Mouse (Mus musculus) heart, embryonic 11.5 days (tissue): ENCODE measurements around the gene Ermn. TPM values are rescaled to one million over a fixed set of nuclear protein-coding genes. Genes with fewer than 3 reads are reported as not detected.

ENCODE experiments used
- ATAC-seq: fragments of 200-750 bp; cut with Nextera tagmentation; replicated peaks from 2 replicates; pipeline ENCODE4 v1.8.0; 2017; ENCODE audit warnings: moderate library complexity; ENCODE audit not compliant: insufficient number of reproducible peaks, low FRiP score, low TSS enrichment
- H3K27ac ChIP-seq: fragments of 300-500 bp; sonication (generic); 2 replicates; pipeline ENCODE4 v1.5.1; 2014; ENCODE audit warnings: mild to moderate bottlenecking, low read depth, low read length
- H3K27me3 ChIP-seq: fragments of 300-500 bp; sonication (generic); 2 replicates; pipeline ENCODE4 v1.6.1; 2014; ENCODE audit warnings: mild to moderate bottlenecking, low read length, mixed read lengths; ENCODE audit not compliant: control insufficient read depth, insufficient read depth
- H3K36me3 ChIP-seq: fragments of 300-500 bp; sonication (generic); 2 replicates; pipeline ENCODE4 v1.6.1; 2014; ENCODE audit warnings: mild to moderate bottlenecking, low read length, moderate library complexity, mixed read lengths; ENCODE audit not compliant: control insufficient read depth, insufficient read depth
- H3K4me1 ChIP-seq: fragments of 300-500 bp; sonication (generic); 2 replicates; pipeline ENCODE4 v1.6.1; 2014; ENCODE audit warnings: low read length; ENCODE audit not compliant: control insufficient read depth, insufficient read depth
- H3K4me2 ChIP-seq: fragments of 300-500 bp; sonication (generic); 2 replicates; pipeline ENCODE4 v1.6.1; 2014; ENCODE audit warnings: mild to moderate bottlenecking, moderate library complexity
- H3K4me3 ChIP-seq: fragments of 300-500 bp; sonication (generic); 2 replicates; pipeline ENCODE4 v1.5.1; 2014; ENCODE audit warnings: low read depth, low read length
- H3K9ac ChIP-seq: fragments of 300-500 bp; sonication (generic); 2 replicates; pipeline ENCODE4 v1.6.1; 2014; ENCODE audit warnings: mild to moderate bottlenecking, low read depth, low read length, moderate library complexity
- H3K9me3 ChIP-seq: fragments of 300-500 bp; sonication (generic); replicated peaks from 2 replicates; pipeline ENCODE4 v1.6.1; 2016; ENCODE audit warnings: low read length; ENCODE audit not compliant: control insufficient read depth
- WGBS: fragments of 180-500 bp; shearing (Covaris S2); extraction: QIAGEN DNeasy Blood & Tissue Kit; methylation state at CpG from one replicate; pipeline ENCODE4 v1.1.7; 2014; ENCODE audit not compliant: insufficient replicate concordance; 5-methylcytosine and 5-hydroxymethylcytosine counted together
- polyA plus RNA-seq: library from polyadenylated mRNA; unstranded; fragments of >200 nt; fragmentation: Nextera tagmentation; extraction: Ambion mirVana; gene quantifications from 2 replicates; pipeline ENCODE4 v1.2.1, GENCODE M21; 2014

Gene Ermn
- not detected in 2 replicates for polyA plus RNA-seq

GRCm38 (mm10) chr2:58052821-58053581 lies at the start of gene Ermn:
TSS of gene Ermn (minus strand) at chr2:58052864.
- no peaks in the 10 kb centered on the region for H3K4me1 ChIP-seq
- H3K27me3 ChIP-seq, result no peaks in the 10 kb centered on the region
- no peak within 1 kb of the TSS for H3K27ac ChIP-seq
- H3K4me3 ChIP-seq, result no peak within 1 kb of the TSS
- WGBS, result 51% methylated on average over 7 of the region's 7 CpGs
- no peaks in the 10 kb centered on the region for H3K36me3 ChIP-seq
- H3K9ac ChIP-seq, result no peak within 1 kb of the TSS
- H3K4me2 ChIP-seq, result no peak within 1 kb of the TSS
- no peaks in the 10 kb centered on the region for H3K9me3 ChIP-seq
- ATAC-seq, result no peak

- WGBS, result 70% methylated on average over 1 of the region's 1 CpGs
- H3K9ac ChIP-seq, result no peak overlapping the region
- ATAC-seq, result no peak
Measured at GRCm38 (mm10) chr2:58094818-58095217, 42.2 kb upstream of the Ermn start.

DNA sequence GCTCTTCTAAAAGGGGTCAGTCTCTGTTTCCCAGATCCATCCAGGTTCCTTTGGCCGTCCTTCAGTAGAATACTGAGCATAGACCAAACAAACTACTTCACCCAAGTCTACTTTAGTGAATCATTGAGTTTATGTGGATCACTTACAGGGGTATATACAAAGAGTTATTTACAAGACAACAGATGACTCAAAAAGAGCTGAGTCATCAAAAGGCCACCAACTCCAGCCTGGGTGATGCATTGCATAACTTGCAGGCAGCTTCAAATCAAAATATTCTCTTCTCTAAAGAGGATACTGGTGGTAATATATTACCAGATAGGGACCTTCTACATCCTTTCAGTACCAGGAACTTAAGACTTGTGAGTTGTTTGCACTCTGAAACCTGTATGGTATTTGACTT lies 33.8 kb upstream of the Ermn start:
- no peak overlapping the region for H3K4me2 ChIP-seq
- H3K4me3 ChIP-seq, result no peak overlapping the region
- no peaks in the 10 kb centered on the region for H3K36me3 ChIP-seq
- 76% methylated on average over 1 of the region's 1 CpGs for whole genome bisulfite sequencing
- no peaks in the 10 kb centered on the region for H3K27me3 ChIP-seq
- ATAC-seq, result no peak
- H3K27ac ChIP-seq, result no peak overlapping the region
- no peak overlapping the region for H3K9ac ChIP-seq
- H3K9me3 ChIP-seq, result no peaks in the 10 kb centered on the region
- no peaks in the 10 kb centered on the region for H3K4me1 ChIP-seq

More at GRCm38 (mm10) chr2:58094818-58095217, 42.2 kb upstream of the Ermn start:
- Histone ChIP-seq H3K27me3 (no peaks in the 10 kb centered on the region), H3K27ac (no peak overlapping the region), H3K36me3 (no peaks in the 10 kb centered on the region), H3K4me1 (no peaks in the 10 kb centered on the region), H3K4me3 (no peak overlapping the region), H3K4me2 (no peak overlapping the region), H3K9me3 (no peaks in the 10 kb centered on the region)

- Histone ChIP-seq H3K36me3 (no peaks in the 10 kb centered on the region), H3K4me1 (no peaks in the 10 kb centered on the region), H3K9me3 (no peaks in the 10 kb centered on the region), H3K27ac (no peak overlapping the region), H3K4me3 (no peak overlapping the region), H3K27me3 (no peaks in the 10 kb centered on the region), H3K4me2 (no peak overlapping the region), H3K9ac (no peak overlapping the region)
- ATAC-seq, result no peak
- 39% methylated on average over 1 of the region's 1 CpGs for WGBS
Measured at GRCm38 (mm10) chr2:58079849-58080248, 27.2 kb upstream of the Ermn start.

DNA sequence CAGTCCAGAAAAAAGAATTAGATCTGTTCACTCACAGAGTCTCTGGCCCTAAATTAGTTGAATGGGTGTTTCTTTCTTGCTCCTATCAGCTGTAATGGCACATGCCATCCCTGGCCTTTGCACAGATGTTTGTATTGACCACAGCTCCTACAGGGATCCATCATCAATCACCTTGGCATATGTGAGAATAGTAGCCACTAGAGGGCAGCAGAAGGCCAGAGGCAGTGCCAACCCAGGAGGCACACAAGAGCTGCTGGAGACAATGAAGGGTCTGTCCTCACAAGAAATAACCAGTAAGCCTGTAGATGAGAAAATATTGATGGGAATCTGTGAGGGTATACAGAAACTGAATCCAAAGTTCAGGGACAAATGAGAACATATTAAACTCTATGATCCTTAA lies 2.7 kb upstream of the Ermn start:
- Histone ChIP-seq H3K36me3 (no peaks in the 10 kb centered on the region), H3K27me3 (no peaks in the 10 kb centered on the region), H3K4me3 (no peak overlapping the region), H3K4me1 (no peaks in the 10 kb centered on the region), H3K9ac (no peak overlapping the region), H3K4me2 (no peak overlapping the region), H3K9me3 (no peaks in the 10 kb centered on the region), H3K27ac (no peak overlapping the region)
- no peak for ATAC-seq

- Histone ChIP-seq H3K9me3 (no peaks in the 10 kb centered on the region), H3K27ac (no peak overlapping the region), H3K27me3 (no peaks in the 10 kb centered on the region), H3K4me2 (no peak overlapping the region), H3K4me3 (no peak overlapping the region), H3K36me3 (no peaks in the 10 kb centered on the region), H3K9ac (no peak overlapping the region), H3K4me1 (no peaks in the 10 kb centered on the region)
- WGBS, result 51% methylated on average over 7 of the region's 7 CpGs
- no peak; the same call in 1 of the 2 replicates for ATAC-seq
Measured at GRCm38 (mm10) chr2:58041867-58042266, 10.8 kb downstream of the Ermn start.

DNA sequence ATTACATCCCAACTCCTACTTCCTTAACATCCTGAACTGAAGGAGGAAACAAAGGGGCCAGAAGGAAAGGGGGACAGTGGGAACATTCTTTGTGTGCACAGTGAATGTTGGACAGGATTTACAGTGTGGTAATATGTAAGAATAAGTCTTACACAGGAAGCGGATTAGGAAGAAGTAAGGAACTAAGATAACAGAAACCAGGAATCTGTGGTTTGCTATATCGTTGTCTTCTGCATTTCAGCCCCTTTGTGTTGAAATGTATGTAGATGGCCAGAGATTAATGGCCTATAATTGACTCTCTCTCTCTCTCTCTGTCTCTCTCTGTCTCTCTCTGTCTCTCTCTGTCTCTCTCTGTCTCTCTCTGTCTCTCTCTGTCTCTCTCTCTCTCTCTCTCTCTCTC lies 15.7 kb downstream of the Ermn start:
- no peak overlapping the region for H3K4me2 ChIP-seq
- H3K9me3 ChIP-seq, result no peaks in the 10 kb centered on the region
- 65% methylated on average over 2 of the region's 2 CpGs for WGBS
- no peak for ATAC-seq
- H3K4me1 ChIP-seq, result no peaks in the 10 kb centered on the region
- no peak overlapping the region for H3K4me3 ChIP-seq
- no peaks in the 10 kb centered on the region for H3K36me3 ChIP-seq
- H3K9ac ChIP-seq, result no peak overlapping the region
- no peak overlapping the region for H3K27ac ChIP-seq
- no peaks in the 10 kb centered on the region for H3K27me3 ChIP-seq

DNA sequence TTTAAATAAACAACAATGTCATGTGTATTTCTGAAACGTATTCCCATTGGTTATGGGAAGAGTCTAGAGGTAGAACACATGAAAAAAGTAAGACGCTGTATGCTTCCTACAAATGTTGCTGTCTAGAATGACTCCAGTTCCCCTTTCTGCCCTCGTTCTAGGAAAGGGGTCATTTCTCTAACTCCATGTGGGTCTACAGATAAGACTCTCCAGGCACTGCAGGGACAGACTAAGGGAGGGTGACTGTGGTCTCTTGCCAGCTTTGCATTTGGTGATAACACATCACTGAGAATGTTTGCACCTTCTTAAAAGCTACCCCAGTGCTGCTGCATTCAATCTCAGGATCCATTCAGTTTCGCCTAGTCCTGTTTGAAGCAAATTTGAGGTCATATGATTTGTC lies 17.0 kb downstream of the Ermn start:
- Histone ChIP-seq H3K9ac (no peak overlapping the region), H3K27ac (no peak overlapping the region), H3K4me2 (no peak overlapping the region), H3K4me1 (no peaks in the 10 kb centered on the region), H3K4me3 (no peak overlapping the region), H3K9me3 (no peaks in the 10 kb centered on the region), H3K27me3 (no peaks in the 10 kb centered on the region), H3K36me3 (no peaks in the 10 kb centered on the region)
- WGBS, result 57% methylated on average over 4 of the region's 4 CpGs
- ATAC-seq, result no peak

DNA sequence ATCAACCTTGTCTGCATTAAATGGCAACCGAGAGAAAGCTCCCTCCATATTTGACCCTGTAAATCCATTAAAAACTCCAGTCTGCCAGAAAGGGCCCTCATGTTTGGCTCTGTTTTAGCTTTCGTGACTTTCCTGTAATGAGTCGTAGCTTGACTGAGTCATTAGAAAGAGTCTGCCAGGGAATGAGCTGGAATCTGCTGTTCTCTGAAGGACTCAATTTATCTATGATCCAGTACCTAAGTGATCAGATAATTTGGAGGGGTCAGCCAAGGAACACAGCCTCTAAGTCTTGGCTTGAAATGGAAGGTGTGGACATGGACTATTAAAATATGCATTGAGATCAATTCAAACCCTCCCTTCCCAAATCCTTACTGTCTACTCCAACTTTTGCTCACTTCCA lies 21.2 kb downstream of the Ermn start:
- WGBS, result 81% methylated on average over 3 of the region's 3 CpGs
- Histone ChIP-seq H3K9me3 (no peaks in the 10 kb centered on the region), H3K4me3 (no peak overlapping the region), H3K27me3 (no peaks in the 10 kb centered on the region), H3K36me3 (no peaks in the 10 kb centered on the region), H3K27ac (no peak overlapping the region), H3K4me2 (no peak overlapping the region), H3K9ac (no peak overlapping the region), H3K4me1 (no peaks in the 10 kb centered on the region)
- no peak for ATAC-seq
